Mouse (Mus musculus): ENCODE measurements around the gene Mid1. TPM values are rescaled to one million over a fixed set of nuclear protein-coding genes. Genes with fewer than 3 reads are reported as not detected.

Mid1 gene
- total and polyA plus RNA-seq, 3 experiments, result 0.05 to 0.83 (median 0.12) TPM

DNA sequence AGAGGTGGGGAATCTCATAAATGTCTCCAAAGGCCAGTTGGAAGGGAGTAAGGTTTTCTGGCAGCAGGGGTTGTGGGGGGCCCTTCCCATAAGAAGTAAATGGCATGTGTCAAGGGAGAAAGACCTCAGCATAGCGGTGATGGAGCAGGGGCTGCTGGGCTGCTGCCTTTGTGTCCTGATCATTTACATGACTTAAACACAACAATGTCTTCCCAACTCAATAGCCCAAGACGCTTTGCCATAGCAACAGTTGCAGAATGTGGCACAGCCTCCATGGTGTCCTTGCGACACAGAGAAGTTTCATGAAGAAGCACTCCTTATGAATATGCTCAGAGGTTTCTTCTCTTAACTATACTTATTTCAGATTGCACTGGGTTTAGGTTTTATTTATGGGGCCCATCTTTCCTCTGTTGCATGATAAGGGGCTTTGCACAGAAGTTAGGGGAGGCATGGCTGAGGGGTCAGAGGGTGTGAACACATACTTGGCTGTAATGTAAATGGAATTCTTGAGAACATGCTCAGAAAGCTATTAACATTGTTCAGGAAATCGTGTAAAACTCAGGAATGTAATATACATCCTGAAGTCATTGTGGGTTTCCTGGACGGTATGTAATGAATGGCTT is 159.3 kb downstream of the Mid1 start:
- H3K4me1 ChIP-seq (ENCODE audit: insufficient read depth, low read depth, low read length), result no peaks in the 10 kb centered on the region
- TF ChIP-seq GATA1 (IDR thresholded peaks at IDR 0.05; ENCODE audit: borderline replicate concordance, low read length) (no peak), GATA2 (IDR thresholded peaks at IDR 0.05; ENCODE audit: borderline replicate concordance, low read depth, low read length) (no peak), POLR2AphosphoS5 (IDR thresholded peaks at IDR 0.05; ENCODE audit: insufficient replicate concordance, low read depth, low read length) (no peak), TAL1 (conservative IDR thresholded peaks at IDR 0.05; ENCODE audit: low read depth, low read length) (no peak), CTCF (IDR thresholded peaks at IDR 0.05; ENCODE audit: low read depth, low read length) (no peak)
- ATAC-seq (ENCODE audit: extremely low read depth, insufficient number of reproducible peaks, low FRiP score, poor library complexity, severe bottlenecking), result no peak
- no peak for DNase-seq (ENCODE audit: low spot score)
- H3K9me3 ChIP-seq (replicated peaks), result no peaks in the 10 kb centered on the region
- H3K36me3 ChIP-seq (replicated peaks), result no peaks in the 10 kb centered on the region
- H3K4me3 ChIP-seq (ENCODE audit: low read depth, low read length), result no peak overlapping the region
- H3K27me3 ChIP-seq (ENCODE audit: insufficient read depth, low read length), result no peaks in the 10 kb centered on the region; the same call in 1 of the 2 replicates

DNA sequence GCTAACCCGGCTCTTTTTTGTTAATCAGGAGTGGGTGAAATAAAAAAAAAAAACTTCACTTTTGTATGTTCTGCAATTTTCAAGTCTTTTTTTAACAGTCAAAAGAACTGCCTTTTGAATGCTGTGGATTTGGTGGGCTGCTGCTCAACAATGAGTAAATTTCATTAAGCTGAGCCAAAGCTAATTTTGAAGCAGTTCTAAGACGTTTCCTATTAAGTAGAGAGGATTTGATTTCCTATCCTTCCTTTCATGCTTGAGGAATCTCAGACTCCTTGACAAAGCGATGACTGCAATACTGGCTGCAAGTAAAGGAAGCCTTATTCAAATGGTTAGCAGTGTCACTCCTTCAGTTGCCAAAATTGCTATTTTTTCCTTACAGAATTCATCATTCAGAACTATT is 161.2 kb downstream of the Mid1 start:
- no peak for DNase-seq (ENCODE audit: low spot score)
- no peaks in the 10 kb centered on the region for H3K36me3 ChIP-seq (replicated peaks)
- ATAC-seq (ENCODE audit: extremely low read depth, insufficient number of reproducible peaks, low FRiP score, poor library complexity, severe bottlenecking), result no peak
- no peaks in the 10 kb centered on the region for H3K9me3 ChIP-seq (replicated peaks)
- H3K4me3 ChIP-seq (ENCODE audit: low read depth, low read length), result no peak overlapping the region
- no peak for TF ChIP-seq TAL1 (conservative IDR thresholded peaks at IDR 0.05; ENCODE audit: low read depth, low read length)
- TF ChIP-seq POLR2AphosphoS5 (IDR thresholded peaks at IDR 0.05; ENCODE audit: insufficient replicate concordance, low read depth, low read length), result no peak
- no peak for TF ChIP-seq GATA2 (IDR thresholded peaks at IDR 0.05; ENCODE audit: borderline replicate concordance, low read depth, low read length)
- TF ChIP-seq GATA1 (IDR thresholded peaks at IDR 0.05; ENCODE audit: borderline replicate concordance, low read length), result no peak
- no peak for TF ChIP-seq CTCF (IDR thresholded peaks at IDR 0.05; ENCODE audit: low read depth, low read length)
- H3K27me3 ChIP-seq (ENCODE audit: insufficient read depth, low read length), result no peaks in the 10 kb centered on the region; the same call in 1 of the 2 replicates
- H3K4me1 ChIP-seq (ENCODE audit: insufficient read depth, low read depth, low read length), result no peaks in the 10 kb centered on the region

DNA sequence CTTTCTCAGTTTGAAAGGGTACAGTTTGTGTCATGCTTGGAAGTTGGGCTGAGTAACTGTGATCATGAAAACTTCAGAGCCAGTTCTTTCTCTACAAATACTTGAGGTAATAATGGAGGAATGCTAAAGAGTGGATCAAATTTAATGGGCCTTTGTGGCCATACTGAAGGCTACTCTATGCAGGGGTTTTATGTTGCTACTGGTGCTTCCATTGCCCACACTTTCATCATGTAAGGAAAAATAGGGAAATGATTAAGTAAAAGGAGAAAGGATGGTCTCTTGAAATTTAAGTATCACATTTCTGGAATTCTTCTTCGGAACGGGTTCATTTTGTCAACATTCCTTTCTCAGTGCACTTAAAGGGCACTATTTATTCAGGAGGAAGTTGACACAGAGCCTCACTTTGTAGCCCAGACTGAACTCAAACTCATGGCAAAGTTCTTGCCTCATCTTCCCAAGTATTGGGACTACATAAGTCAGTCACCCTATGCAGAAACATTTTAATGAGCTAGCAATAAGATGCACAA is 176.3 kb downstream of the Mid1 start:
- no peak for DNase-seq (ENCODE audit: low spot score)
- Histone ChIP-seq H3K4me3 (ENCODE audit: low read depth, low read length) (no peak overlapping the region), H3K27me3 (ENCODE audit: insufficient read depth, low read length) (no peaks in the 10 kb centered on the region), H3K4me1 (ENCODE audit: insufficient read depth, low read depth, low read length) (no peaks in the 10 kb centered on the region), H3K9me3 (replicated peaks) (no peaks in the 10 kb centered on the region), H3K36me3 (replicated peaks) (no peaks in the 10 kb centered on the region)
- ATAC-seq (ENCODE audit: extremely low read depth, insufficient number of reproducible peaks, low FRiP score, poor library complexity, severe bottlenecking), result no peak
- no peak for TF ChIP-seq POLR2AphosphoS5 (IDR thresholded peaks at IDR 0.05; ENCODE audit: insufficient replicate concordance, low read depth, low read length)
- TF ChIP-seq GATA1 (IDR thresholded peaks at IDR 0.05; ENCODE audit: borderline replicate concordance, low read length), result no peak
- TF ChIP-seq TAL1 (conservative IDR thresholded peaks at IDR 0.05; ENCODE audit: low read depth, low read length), result no peak
- TF ChIP-seq CTCF (IDR thresholded peaks at IDR 0.05; ENCODE audit: low read depth, low read length), result no peak
- TF ChIP-seq GATA2 (IDR thresholded peaks at IDR 0.05; ENCODE audit: borderline replicate concordance, low read depth, low read length), result no peak

DNA sequence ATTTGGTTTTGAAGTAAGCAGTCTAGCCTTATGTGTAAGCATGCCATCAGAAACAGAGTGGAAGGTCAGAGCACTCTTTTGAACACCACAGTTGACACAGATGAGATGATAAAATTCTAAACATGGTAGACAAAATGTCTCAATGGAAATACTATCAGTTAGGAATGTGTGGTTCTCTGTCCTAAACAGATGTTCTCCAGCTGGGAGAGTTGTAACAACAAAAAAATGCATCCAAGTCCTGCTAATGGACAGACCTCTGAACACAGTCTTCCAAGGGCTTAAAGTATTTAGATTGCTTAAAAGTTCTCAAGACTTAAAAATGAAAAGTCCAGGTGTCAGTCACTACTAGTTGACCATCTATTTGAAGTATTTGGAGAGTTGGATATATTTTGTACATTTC is 177.4 kb downstream of the Mid1 start:
- Histone ChIP-seq H3K27me3 (ENCODE audit: insufficient read depth, low read length) (no peaks in the 10 kb centered on the region), H3K4me3 (ENCODE audit: low read depth, low read length) (no peak overlapping the region), H3K4me1 (ENCODE audit: insufficient read depth, low read depth, low read length) (no peaks in the 10 kb centered on the region), H3K9me3 (replicated peaks) (no peaks in the 10 kb centered on the region), H3K36me3 (replicated peaks) (no peaks in the 10 kb centered on the region)
- ATAC-seq (ENCODE audit: extremely low read depth, insufficient number of reproducible peaks, low FRiP score, poor library complexity, severe bottlenecking), result no peak
- DNase-seq (ENCODE audit: low spot score), result no peak
- TF ChIP-seq GATA1 (IDR thresholded peaks at IDR 0.05; ENCODE audit: borderline replicate concordance, low read length) (no peak), CTCF (IDR thresholded peaks at IDR 0.05; ENCODE audit: low read depth, low read length) (no peak), TAL1 (conservative IDR thresholded peaks at IDR 0.05; ENCODE audit: low read depth, low read length) (no peak), POLR2AphosphoS5 (IDR thresholded peaks at IDR 0.05; ENCODE audit: insufficient replicate concordance, low read depth, low read length) (no peak), GATA2 (IDR thresholded peaks at IDR 0.05; ENCODE audit: borderline replicate concordance, low read depth, low read length) (no peak)

DNA sequence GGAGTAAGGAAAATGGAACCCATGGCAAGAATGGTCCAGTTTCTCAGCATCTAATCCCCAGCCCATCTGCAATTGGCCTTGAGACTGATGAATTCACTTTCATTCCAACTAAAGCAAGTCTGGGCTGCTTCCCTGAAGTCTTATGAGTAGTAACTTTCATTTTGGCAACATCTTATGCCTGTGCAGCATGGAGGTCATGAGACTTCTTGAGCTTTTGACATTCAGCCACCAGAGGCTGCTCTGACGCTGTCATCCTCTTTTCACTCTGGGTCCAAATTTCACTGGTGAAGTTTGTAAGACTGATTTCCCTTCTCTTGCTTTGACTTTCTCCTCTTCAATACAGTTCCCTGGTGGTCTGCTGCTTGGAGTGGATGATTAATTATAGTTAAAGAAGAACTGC is 177.8 kb downstream of the Mid1 start:
- TF ChIP-seq CTCF (IDR thresholded peaks at IDR 0.05; ENCODE audit: low read depth, low read length), result no peak
- no peak for TF ChIP-seq TAL1 (conservative IDR thresholded peaks at IDR 0.05; ENCODE audit: low read depth, low read length)
- no peak for TF ChIP-seq GATA1 (IDR thresholded peaks at IDR 0.05; ENCODE audit: borderline replicate concordance, low read length)
- TF ChIP-seq POLR2AphosphoS5 (IDR thresholded peaks at IDR 0.05; ENCODE audit: insufficient replicate concordance, low read depth, low read length), result no peak
- no peak for TF ChIP-seq GATA2 (IDR thresholded peaks at IDR 0.05; ENCODE audit: borderline replicate concordance, low read depth, low read length)
- DNase-seq (ENCODE audit: low spot score), result no peak

DNA sequence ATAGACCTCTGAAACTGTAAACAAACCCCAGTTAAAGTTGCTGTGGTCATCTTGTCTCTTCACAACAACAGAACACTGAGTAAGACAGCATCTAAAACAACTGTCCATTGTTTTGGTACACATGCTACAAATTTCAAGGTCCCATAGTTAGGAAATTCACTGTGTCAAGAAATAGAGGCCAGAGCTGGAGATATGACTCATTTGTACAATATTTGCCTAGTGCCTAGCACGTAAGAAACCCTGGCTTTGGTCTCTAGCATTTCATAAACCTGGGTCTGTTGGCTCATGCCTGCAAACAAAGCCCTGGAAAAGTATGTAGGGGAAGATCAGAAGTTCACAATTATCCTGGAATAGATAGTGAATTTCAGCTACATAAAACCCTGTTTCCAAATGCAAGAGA is 178.8 kb downstream of the Mid1 start:
- Histone ChIP-seq H3K9me3 (replicated peaks) (no peaks in the 10 kb centered on the region), H3K27me3 (ENCODE audit: insufficient read depth, low read length) (no peaks in the 10 kb centered on the region), H3K36me3 (replicated peaks) (no peaks in the 10 kb centered on the region), H3K4me3 (ENCODE audit: low read depth, low read length) (no peak overlapping the region), H3K4me1 (ENCODE audit: insufficient read depth, low read depth, low read length) (no peaks in the 10 kb centered on the region)
- TF ChIP-seq CTCF (IDR thresholded peaks at IDR 0.05; ENCODE audit: low read depth, low read length) (no peak), GATA1 (IDR thresholded peaks at IDR 0.05; ENCODE audit: borderline replicate concordance, low read length) (no peak), POLR2AphosphoS5 (IDR thresholded peaks at IDR 0.05; ENCODE audit: insufficient replicate concordance, low read depth, low read length) (no peak), TAL1 (conservative IDR thresholded peaks at IDR 0.05; ENCODE audit: low read depth, low read length) (no peak), GATA2 (IDR thresholded peaks at IDR 0.05; ENCODE audit: borderline replicate concordance, low read depth, low read length) (no peak)
- no peak for ATAC-seq (ENCODE audit: extremely low read depth, insufficient number of reproducible peaks, low FRiP score, poor library complexity, severe bottlenecking)
- no peak for DNase-seq (ENCODE audit: low spot score)

More for the DNA sequence above, 177.8 kb downstream of the Mid1 start:
- ATAC-seq (ENCODE audit: extremely low read depth, insufficient number of reproducible peaks, low FRiP score, poor library complexity, severe bottlenecking), result no peak
- Histone ChIP-seq H3K4me1 (ENCODE audit: insufficient read depth, low read depth, low read length) (no peaks in the 10 kb centered on the region), H3K27me3 (ENCODE audit: insufficient read depth, low read length) (no peaks in the 10 kb centered on the region), H3K4me3 (ENCODE audit: low read depth, low read length) (no peak overlapping the region), H3K9me3 (replicated peaks) (no peaks in the 10 kb centered on the region), H3K36me3 (replicated peaks) (no peaks in the 10 kb centered on the region)
